Mouse (Mus musculus) kidney, postnatal 4 days (tissue): Measurements from ENCODE around the gene Sertad4.

Experiments
- DNase-seq, 2 experiments: peaks; one replicate each; pipeline ENCODE4 v3.0.0; 2021; ENCODE audit warnings: mixed read lengths in 2 of 2

Sertad4 gene

DNA sequence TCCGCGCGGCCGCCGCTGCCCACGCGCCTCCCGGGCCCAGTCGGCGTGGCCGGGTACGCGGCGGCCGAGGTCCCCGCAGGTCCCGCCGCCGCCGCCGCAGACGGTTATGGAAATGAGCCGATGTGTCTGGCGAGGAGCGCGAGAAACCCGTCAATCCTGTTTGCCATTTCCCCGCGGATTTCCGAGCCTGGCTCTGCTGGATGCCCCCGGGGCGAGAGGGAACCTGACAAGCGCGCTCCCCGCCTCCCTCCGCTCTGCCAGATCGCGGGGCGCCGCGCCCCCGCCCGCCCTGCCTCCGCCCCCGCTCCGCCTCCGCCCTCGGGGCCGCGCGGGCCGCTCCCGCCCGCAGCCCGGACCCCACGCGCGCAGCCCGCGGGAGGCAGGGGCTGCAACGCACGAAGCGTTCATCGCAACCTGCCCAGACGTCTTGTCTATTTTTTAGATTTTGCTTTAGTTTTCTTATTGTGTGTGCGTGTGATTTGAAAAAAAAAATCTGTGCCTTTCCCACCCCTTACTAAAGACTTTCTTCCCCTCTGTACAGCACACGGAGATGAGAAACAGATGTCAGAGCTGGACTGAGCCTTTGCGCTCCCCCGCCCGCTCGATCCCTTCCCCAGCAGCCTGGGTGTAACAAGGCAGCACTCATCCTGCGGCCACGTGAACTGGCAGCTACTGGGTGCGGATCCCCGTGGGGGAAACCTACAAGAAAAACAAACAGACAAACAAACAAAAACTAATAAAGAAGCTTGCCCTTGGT is at the start of gene Sertad4:
TSS of gene Sertad4 (minus strand) at position 283 of the 757 bp plus-strand sequence.
- peak; percentile 80 to 86 for DNase-seq

DNA sequence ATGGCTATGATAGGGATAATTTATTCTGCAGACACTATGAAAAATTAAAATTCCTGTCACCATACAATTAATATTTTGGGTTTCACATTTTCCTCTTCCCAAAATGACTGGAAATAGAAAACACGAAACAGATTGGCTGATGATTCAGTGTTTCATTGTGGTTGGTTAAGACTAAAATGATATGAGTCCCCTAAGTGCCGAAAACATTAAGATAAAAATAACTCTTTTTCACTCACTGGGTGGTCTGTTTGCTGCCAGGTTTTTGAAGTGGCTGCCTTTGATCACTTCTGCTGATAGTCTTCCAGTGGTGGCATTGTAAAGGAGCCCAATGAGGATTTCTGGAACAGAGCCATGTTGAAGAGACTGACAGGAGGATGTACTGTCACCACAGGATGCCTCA is 46.0 kb upstream of the Sertad4 start:
- no peak for DNase-seq

DNA sequence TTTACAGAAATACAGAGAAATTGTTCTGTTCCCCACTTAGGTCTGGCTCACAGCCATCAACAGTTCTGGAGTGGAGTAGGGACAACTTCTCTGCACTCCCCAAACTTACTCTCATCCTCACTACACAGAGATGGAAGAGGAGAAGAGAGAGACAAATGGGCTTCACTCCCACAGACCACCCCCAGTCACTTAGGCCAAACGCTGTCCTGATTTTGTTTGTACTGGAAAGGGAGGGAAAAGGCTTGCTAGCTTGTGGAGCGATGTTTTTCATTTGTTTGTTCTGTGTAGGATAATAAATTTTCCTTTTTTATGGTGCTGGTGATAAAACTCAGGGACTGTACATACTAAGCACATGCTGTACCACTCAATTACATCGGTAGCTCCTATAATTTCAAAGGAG is 45.4 kb upstream of the Sertad4 start:
- DNase-seq, result peak; percentile 14 to 30

DNA sequence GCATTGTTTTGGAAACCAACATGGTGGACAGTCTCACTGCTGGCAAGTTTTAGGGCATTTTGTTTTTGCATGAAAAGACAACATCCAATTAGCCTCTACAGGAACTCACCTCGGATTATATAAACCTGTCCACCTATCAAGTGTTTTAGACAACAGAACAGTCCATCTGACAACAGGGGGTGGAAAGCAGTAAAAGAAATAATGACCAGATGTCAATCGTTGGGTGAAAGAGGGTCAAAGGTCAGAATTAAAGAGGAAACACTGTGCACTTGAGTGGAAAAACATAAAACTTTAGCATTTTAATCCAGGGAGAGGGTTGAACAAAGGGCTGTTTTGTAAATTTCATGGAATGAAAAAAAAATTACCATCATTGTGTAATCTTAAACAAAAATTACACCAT is 43.2 kb upstream of the Sertad4 start:
- no peak for DNase-seq

DNA sequence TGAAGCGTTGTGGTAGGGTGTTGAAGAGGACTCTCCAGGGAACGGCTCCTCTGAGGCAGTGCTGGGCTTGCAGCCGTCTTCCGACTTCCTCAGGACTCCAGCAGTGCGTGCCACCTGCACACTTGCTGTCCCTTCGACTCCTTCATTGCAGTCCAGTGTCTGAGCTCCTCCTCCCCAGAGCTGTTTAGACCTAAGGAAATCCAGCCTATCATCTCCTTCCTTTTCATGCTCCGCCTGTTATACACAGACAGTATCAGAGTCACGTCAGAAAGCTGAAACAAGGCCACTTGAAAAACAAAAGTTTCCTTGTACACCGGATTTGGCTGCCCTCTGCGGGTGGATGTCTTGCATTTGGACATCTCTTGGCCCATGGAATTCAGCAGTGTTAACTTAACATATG is 41.7 kb upstream of the Sertad4 start:
- DNase-seq, result peak; percentile 16 to 25

DNA sequence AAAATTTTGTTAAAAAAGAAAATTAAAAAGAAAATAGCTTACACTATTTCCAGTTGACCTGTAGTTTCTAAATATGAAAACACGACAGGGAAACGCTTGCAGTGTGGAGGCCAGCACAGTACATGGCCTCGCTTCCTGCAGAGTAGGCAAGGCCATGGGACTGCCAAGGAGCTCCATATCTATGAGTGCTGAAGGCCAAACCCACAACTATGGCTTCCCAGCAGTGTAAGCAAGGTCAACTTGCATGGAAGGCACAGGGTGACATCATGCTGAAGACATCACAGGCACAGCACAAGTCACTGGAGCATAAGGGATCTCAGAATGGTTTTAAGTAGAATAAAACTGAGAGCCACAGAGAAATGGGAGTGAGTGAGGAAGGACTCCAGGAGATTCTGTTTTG is 40.5 kb upstream of the Sertad4 start:
- no peak for DNase-seq

DNA sequence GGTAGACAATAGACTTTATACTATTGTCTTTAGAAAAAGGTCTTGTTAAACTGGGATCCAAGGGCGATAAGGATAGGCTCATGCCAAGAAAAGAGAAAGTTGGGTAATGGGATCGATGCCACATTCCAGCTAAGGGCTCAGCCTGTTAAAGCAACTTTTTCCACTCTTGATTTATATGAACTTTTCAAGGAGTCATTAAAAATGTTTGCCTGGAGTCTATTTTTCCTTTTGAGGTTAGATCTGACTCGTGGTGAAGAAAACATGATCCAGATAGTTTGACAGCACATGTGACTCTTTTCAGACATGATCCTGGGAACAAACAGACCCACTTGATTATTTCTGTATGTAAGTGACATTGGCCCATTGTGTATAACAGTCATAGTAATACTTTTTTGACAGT is 35.2 kb upstream of the Sertad4 start:
- DNase-seq, result no peak

DNA sequence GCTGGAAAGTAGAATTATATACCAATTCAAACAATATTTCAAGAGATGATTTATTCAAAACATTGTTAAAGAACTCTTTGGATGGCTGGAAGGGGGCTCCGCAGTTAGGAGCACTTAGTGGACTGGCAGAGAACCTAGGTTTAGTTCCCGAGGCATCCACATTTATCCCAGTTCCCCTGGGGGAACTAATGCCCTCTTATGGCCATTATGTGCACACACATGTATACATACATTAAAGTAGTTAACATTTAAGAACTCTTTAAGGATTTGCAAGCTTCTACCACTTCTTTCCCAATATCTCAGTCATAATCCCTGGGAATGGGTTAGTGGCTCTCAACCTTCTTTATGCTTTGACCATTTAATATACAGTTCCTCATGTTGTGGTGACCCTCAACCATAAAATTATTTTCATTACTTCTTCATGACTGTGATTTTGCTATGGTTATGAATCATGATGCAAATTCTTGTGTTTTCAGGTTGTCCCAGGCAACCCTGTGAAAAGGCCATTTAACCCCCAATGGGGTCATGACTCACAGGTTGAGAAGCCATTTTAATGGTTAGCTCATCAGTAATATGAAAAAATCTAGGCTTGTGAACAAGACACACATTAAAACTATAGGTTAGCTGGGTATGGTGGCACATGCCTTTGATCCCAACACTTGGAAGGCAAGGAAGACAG is 27.2 kb upstream of the Sertad4 start:
- DNase-seq, result no peak

DNA sequence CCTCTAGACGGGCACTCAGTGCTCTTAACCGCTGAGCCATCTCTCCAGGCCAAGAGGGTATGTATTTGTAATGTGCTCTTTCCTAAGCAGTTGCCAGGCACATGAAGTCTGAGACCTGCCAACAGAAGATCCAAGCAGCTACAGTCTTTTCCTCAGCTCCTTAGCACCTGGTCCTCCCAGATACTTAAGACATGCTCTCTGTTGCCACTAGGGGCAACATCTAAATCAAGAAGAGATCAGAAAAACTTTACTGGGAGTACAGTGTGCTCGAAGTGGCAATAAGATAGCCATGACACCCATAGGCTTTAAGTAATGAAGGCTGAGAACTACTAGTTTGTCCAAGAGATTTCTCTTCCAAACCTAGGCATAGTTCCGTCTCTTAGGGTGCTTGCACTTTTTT is 24.6 kb upstream of the Sertad4 start:
- DNase-seq, result no peak

DNA sequence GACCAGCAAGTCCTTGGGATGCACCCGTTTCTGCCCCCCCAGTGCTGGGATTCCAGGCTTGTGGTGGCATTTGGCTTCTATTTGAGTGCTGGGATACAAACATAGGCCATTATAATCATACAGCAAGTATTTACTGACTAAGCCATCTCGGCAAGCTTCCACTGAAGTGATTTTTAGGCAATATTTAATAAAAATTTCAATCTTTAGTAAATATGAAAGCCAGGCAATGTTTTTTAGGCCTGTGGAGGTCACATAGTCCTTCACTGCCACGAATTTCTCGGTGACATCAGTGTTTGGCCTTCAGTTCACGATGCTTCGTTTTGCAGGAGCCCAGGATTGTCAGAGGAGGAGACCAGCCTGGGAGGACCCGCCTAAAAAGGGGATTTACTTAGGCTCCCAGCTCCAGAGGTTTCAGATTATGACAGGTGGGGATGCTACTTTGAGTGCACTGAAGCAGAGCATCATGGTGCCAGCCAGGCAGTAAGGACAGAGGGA is 23.6 kb upstream of the Sertad4 start:
- DNase-seq, result no peak

DNA sequence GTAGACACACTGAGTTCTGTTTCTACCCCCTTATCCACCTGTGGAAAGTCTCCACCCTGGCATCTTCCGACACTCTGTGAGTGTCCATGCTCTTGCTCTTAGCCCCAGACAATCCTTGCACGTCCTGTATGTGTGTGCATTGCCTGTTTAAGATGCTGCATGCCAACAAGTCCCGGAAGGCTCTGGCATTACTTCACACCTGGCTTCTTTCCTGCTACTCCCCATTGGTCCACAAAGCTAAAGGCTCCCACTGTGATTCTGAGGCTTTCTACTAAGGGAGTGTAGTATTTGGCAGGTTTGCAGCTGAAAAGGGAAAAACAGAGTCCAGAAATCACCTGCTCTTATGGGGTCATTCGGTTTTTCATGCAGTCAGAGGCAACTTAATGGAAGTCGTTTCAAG is 17.3 kb upstream of the Sertad4 start:
- no peak for DNase-seq

DNA sequence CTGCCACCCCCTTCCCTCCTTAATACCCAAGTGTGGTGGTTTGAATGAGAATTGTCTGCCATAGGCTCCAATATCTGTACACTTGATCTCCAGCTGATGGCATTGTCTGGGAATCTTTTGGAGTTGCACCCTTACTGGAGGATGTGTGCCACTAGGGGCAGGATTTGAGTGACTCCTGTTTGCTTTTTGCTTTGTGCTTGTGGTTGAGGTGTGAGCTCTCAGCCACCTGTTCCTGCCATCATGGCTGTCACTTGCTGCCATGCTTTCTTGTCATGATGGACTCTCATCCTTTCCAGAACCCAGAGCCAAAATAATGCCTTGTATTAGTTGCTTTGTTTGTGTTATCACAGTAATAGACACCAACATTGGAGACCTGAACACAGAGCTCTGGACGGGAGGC is 14.2 kb upstream of the Sertad4 start:
- DNase-seq, result no peak

DNA sequence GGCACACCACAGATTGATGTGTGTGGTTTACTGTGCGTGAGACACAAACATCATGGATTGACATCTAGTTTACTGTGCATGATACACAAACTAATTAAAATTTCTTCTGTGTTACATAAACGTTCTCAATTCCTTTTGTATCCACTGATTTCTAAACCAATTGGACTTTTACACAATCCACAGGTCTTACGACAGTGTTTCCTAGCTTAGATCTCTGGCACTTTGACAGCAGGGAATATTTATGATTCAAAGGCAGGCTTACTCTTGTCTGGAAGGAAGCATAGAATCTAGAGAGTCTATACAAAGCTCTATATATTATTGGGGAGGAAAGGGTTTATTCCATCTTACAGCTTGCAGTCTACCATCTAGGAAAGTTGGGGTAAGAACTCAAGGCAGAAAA is 8.9 kb upstream of the Sertad4 start:
- DNase-seq, result no peak

DNA sequence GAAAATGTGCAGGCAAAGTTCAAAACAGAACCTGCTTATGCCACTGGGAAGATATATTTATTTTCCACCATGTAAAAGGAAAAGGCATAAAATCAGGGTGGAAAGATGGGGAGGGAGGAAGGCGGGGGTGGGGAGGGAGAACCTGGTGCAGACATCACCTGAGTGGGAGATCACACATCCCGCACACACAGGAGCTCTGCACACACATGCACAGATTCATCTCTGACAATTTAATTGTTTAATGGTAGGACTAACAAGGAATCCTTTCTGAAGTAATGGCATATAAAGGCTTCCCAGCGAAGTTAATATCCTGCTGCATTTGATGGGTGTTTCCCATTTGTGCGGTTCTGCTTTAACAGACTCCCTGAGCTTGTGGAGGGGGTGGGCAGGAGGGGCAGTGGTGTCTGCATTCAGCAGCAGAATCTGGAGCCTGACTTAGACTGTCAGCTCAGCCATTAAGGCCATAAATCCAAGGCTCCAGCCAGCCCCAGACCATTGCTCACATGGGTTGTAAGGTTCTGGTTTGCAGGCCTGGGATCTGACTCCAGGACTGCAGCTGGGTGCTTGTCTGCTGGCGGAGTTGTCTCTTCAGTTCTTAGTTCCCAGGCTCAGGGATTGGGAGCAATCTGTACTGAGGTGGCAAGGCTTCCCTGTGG is 5.9 kb upstream of the Sertad4 start:
- no peak for DNase-seq

DNA sequence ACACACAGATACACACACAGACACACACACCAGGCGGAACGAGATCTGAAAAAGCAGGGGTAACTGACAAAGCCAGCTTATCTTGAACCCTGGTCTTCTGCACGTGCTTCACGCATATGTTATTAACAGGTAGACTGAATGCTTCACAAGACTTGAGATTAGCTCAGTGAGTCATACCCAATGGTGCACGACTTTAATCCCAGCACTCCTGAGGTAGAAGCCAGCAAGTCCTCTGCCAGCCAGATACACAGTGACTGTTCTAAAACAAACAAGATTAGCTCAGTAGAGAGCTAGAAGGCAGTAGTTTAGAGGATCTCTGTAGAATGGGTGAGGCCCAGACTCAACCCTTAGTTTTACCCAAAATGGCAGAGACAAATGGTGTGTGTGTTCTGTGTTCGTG is 4.7 kb upstream of the Sertad4 start:
- DNase-seq, result no peak

DNA sequence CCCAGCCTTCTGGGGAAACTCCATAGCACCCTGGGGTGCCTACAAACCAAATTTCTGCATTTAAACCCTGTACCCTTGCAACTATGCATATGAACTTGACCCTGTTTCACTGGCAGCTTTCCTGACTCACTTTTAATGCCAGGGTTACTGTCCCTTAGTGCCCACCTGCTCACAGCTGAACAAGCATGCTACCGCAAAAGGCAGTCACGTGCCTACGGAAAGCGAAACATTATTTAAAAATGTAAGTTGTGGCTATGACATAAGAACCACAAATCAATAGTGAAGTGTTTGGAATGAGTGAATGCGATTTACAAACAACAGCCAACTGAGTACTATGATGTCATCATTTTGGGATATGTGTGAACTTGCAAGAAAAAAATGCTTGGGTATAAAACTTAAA is 2.0 kb upstream of the Sertad4 start:
- DNase-seq, result no peak

DNA sequence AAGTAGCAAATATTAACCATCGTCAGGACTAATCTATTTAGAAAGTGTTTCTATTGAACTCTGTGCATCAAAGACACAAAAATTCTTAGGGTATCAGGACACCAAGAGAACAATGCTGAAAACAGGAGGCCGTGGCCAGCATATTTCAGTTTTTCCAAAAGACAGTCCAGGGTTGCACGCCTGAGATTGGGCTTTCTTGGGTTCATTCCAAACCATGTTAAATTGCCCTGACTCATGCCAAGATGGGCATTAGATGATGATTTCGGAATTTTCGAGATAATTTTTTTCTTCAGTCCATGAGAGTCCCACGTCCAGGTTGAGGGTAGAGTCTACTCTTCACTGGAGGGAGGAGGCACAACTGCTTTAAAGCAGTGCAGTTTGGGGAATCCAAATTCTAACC is 1.4 kb upstream of the Sertad4 start:
- DNase-seq, result no peak

DNA sequence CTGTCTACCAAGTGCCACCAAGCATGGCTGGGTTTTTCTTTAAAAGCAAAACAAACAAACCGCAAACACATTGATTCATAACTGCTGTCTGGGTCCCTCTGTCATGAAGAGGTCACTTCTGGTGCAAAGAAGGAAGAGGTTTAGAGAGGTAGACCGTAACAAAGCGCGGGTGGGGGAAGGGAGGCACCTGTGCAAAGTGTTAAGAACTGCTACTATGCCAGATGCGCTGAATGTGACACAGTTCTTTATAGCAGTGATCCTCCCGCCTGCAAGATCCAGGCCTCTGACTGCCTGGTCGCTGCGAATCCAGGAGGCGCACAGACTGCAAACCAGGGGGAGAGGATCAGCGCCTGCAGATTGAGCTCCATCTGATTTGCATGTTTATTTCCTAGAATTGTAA is 855 bp upstream of the Sertad4 start:
- DNase-seq, result peak; percentile 47 to 53

DNA sequence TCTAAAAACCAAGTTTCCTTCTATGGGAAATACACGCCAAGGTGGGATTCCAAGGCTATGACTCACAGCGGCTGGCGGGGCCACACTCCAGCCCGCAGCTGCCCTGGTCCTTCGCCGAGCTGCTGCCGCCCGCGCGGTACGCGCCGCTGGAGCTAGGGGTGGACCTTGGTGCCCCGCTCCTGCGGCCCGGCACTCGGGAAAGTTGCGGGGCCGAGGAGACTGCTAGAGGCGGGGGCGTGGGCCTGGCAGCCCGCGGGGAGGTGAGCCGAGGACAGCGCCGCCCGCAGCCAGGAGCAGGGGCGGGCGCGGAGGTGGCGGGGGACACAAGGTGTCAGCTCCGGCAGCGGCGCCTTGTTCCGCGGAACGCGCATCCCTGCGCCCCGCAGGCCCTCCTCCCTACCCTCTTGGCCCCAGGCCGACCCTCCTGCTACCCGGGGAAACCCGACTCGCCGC is 711 bp downstream of the Sertad4 start:
- DNase-seq, result peak; percentile 66 to 81

DNA sequence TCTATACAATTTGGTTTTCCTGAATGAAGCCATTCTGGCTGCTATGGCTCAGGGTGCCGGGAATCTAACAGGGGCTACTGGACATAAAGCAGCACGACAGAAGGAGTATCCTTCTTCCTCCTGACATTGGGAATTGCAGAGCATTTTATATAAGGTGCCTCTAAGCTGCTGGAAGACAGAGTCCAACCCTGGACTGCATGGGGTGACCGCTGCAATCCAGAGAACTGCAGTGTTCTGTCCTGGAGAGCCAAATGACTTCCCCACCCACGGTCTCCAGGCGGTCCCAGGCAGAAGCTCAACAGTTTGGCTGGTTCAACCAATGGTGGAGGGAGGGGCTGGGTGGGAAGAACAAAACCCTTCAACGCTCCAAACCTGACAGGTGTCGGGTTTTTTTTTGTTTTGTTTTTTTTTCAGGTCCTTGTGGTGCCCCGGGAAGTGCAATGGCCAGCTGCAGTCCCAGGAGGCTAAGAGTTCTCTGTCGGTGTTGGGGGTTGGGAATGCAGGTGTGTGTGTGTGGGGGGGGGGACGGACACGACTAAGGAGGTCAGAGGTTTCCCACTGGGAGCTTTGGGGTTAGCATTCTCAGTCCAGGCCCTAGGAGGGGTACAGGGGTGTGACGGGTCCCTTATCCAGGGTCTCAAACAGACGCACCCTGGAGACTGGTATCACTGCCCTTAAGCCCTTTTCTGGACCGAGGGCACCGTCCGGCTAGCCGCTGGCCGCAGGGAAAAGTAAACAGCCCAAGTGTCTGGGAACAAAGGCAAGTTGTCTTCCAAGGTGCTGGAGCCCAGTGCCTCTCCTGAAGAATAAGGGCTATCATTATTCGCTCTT is 1.4 kb downstream of the Sertad4 start:
- DNase-seq, result no peak

DNA sequence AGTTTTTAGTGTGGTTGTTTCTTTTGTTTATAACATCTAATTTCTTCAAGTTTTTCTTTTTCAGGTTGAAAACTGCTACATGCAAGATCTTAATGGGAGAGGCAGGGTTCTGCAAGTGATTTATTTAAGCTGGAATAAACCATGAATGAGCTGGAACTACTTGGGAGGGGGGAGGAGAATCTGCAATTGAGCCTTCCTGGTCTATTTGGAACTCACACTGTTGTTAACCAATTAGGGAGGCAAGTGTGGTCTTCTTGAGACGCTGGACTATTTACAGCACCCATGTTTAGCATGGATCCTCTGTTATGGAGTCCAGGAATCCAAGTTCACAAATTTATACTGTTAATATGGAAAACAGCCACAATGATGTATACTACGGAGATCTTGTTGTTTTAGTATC is 2.1 kb downstream of the Sertad4 start:
- DNase-seq, result no peak

DNA sequence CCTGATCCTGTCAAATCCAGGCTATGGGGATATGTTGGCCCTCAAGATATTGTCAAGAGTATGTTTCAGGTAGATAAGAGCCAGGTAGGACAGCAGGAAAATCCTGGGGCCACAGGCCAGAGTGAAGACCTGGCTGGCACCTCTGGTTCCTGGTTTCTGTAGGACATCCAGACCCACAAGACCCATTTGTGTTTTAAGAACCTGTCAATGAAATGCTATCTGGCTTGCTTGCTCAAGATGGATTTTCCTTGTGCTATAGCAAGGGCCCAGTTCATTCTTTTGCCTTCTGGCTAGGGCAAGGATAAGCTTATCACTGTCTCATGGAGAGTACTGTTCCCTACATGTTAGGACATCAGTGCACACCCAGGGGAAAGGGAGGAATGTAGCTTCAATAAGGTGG is 3.5 kb downstream of the Sertad4 start:
- DNase-seq, result no peak

DNA sequence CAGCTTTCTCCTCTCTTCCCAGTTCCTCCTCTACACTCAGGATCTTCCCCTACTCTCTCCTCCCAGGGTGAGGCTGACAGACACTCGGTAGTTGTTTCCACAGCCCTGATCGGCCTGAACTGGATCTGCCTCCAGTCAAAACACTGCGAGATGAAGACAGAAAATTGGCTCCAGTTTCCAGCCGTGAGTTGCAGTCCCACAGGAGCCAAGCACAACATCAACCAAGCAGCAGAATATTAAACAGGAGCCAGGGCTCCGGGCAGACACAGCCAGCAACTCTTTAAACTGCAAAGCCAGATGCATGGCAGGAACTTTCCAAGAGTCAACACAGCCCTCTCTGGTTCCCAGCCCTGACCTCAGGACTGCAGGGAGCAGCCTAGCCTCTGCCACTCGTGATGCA is 3.9 kb downstream of the Sertad4 start:
- DNase-seq, result peak; percentile 48 to 70
